In genomic region chr2:127453764-127454163, GRCm38 (mm10) we compare ENCODE assay signal across 9 mouse cellular contexts. TPM values are rescaled to one million over a fixed set of nuclear protein-coding genes. Genes with fewer than 3 reads are reported as not detected.
A peak's percentile ranks its signal among the peaks of the same experiment; 100 is the strongest.
DNase-seq lines count a peak whose midpoint lies in the region; ATAC-seq and TF ChIP-seq lines count a peak whose summit lies in the region.
"Had no signal": no experiment of that assay in that cellular context is flagged by ENCODE, and none has a peak within 500 bp of the region (broad histone marks: within the 10 kb centered on the region; RNA-seq: fewer than 3 reads in every experiment).

No protein-coding gene starts in this region.

- H3K27ac ChIP-seq in cerebellum, adult 2 months (ENCODE audit: insufficient read depth, low read length) = no peak overlapping the region
- H3K27ac ChIP-seq in gastrocnemius, adult 2 months = no peak overlapping the region
- H3K27ac ChIP-seq: macrophage had no signal

- no peak overlapping the region for H3K4me3 ChIP-seq in cerebellum, adult 2 months (replicated peaks; ENCODE audit: insufficient read depth, low read depth, low read length)
- no peak overlapping the region for H3K4me3 ChIP-seq in gastrocnemius, adult 2 months

- TF ChIP-seq CTCF in cerebellum, adult 2 months (IDR thresholded peaks at IDR 0.05; ENCODE audit: borderline replicate concordance, insufficient read depth, low read depth, low read length) = peak; percentile 87
- TF ChIP-seq CTCF in gastrocnemius, adult 2 months (IDR thresholded peaks at IDR 0.05) = peak; percentile 96

- intact Hi-C loops in gastrocnemius, adult 2 months (cut with DNase I) = loop anchor here (2.0 kb wide), 1 partner anchor 91 kb away; the partner anchor contains the start of gene Adra2b

- no peak for TF ChIP-seq POLR2A in cerebellum, adult 2 months (IDR thresholded peaks at IDR 0.05; ENCODE audit: borderline replicate concordance, insufficient read depth, low read length)

- H3K27me3 ChIP-seq in cerebellum, adult 2 months (ENCODE audit: control insufficient read depth, insufficient read depth, low read length) = no peaks in the 10 kb centered on the region

- 3% methylated on average over 5 of the region's 5 CpGs for WGBS in cerebellum, adult 2 months
- WGBS in large intestine, adult 2 months = 4% methylated on average over 5 of the region's 5 CpGs

- ATAC-seq in CD4-positive, CD25-positive, alpha-beta regulatory T cell, adult 4 months = no peak

- peaks cover 8% of the 10 kb centered on the region for H3K4me1 ChIP-seq in cerebellum, adult 2 months (ENCODE audit: control insufficient read depth, insufficient read depth, low read length)

- peak; percentile 67 for DNase-seq in CD4-positive, CD25-positive, alpha-beta regulatory T cell, adult 2 months (ENCODE audit: low read depth, low spot score)
- peak; percentile 86 for DNase-seq in MN1 (ENCODE audit: low spot score)
- DNase-seq in cerebellum, adult 2 months = peak; percentile 64 to 78
- peak; percentile 72 for DNase-seq in gastrocnemius, adult 2 months
- peak; percentile 29 for DNase-seq in large intestine, adult 2 months (ENCODE audit: low read depth, low spot score)
- DNase-seq in lung, postnatal 25 days (ENCODE audit: low spot score) = peak; percentile 72
- DNase-seq in right cerebral cortex, postnatal 4 days = peak; percentile 76

RNA-seq across cellular contexts. Expression of gene Fahd2a, which starts 9.4 kb away (rescaled TPM):
- polyA plus RNA-seq in CD4-positive, CD25-positive, alpha-beta regulatory T cell, adult 4 months (2017; shearing (Covaris generic)) = 10 to 100 TPM; 44.7 to 49.2 TPM
- 42.9 and 45.7 TPM in 2 replicates for polyA plus RNA-seq in cerebellum, adult 2 months (2012; rRNA removed)
- total RNA-seq in gastrocnemius, adult 2 months (2021) = 10 to 100 TPM; 18.8 to 26.9 TPM
- polyA plus RNA-seq in large intestine, adult 2 months (2012; rRNA removed) = 10.9 and 11.6 TPM in 2 replicates

RNA-seq across cellular contexts. Expression of gene Gpat2, which starts 28.8 kb away (rescaled TPM):
- under 1 TPM; 0.23 to 0.52 TPM for polyA plus RNA-seq in CD4-positive, CD25-positive, alpha-beta regulatory T cell, adult 4 months (2017; shearing (Covaris generic))
- polyA plus RNA-seq in cerebellum, adult 2 months (2012; rRNA removed) = 0.36 and 0.38 TPM in 2 replicates
- total RNA-seq in gastrocnemius, adult 2 months (2021) = not detected
- 0.12 and 0.16 TPM in 2 replicates for polyA plus RNA-seq in large intestine, adult 2 months (2012; rRNA removed)
- polyA plus RNA-seq: macrophage had no signal

Comparison
In these comparisons a context has a peak if more than half of its experiments do, and no peak if none do; other contexts are left out.
1. DNase-seq: peak in every context shown above with its lines; median percentile 86 in MN1; 76 in right cerebral cortex, postnatal 4 days; 72 in gastrocnemius, adult 2 months; 72 in lung, postnatal 25 days; 71 in cerebellum, adult 2 months; 67 in CD4-positive, CD25-positive, alpha-beta regulatory T cell, adult 2 months; 29 in large intestine, adult 2 months.